ENCODE assay signal across 8 mouse cellular contexts in the genomic region with DNA sequence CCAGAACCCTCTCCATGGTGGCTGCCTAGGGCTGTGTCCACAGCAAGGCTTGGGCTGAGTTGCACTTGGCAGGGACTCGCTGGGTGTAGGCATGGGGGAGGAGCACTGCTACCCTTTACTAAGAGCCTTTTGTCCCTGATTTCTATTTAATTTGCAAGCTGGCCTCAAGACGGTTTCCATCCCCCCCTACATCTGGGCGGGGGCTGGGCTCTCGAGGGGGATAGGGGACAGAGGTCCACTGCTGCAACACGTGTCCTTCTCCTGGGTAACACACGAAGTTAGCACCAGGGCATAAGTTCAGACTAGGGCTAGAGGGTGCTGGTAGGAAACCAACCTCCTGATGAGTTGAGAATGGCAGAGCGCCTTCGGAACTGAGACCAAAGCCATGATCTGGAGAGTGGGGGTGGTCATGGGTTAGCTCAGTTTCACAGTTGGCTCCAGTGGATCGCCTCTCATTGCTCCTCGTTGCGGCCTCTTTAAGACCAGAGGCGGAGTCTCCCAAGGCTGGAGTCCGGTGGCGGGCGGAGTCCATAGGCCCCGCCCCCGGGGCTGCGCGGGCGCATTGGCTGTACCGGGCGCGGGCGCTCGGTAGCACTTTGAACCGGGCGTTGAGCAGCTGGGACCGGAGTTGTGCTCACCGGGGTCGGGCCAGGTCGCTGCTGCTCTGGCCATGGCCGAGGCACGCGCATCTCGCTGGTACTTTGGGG. TPM values are rescaled to one million over a fixed set of nuclear protein-coding genes. Genes with fewer than 3 reads are reported as not detected.
DNase-seq lines count a peak whose midpoint lies in the region; ATAC-seq lines count a peak whose summit lies in the region.

TSS of gene Slc25a10 (plus strand) at position 524 of the 707 bp plus-strand sequence.

- ATAC-seq in hindbrain, embryonic 14.5 days (ENCODE audit: low FRiP score): peak; percentile 86

- H3K4me3 ChIP-seq in hindbrain, embryonic 14.5 days (replicated peaks; ENCODE audit: low read length): peak within 1 kb of the TSS; percentile 77

- peaks cover 59% of the 10 kb centered on the region for H3K36me3 ChIP-seq in hindbrain, embryonic 14.5 days (replicated peaks; ENCODE audit: control insufficient read depth, insufficient read depth)

- no peaks in the 10 kb centered on the region for H3K27me3 ChIP-seq in hindbrain, embryonic 14.5 days (ENCODE audit: control insufficient read depth, insufficient read depth, low read length)

- peak within 1 kb of the TSS; percentile 75 for H3K9ac ChIP-seq in hindbrain, embryonic 14.5 days

- H3K4me2 ChIP-seq in hindbrain, embryonic 14.5 days (replicated peaks): peak within 1 kb of the TSS; percentile 86

- H3K9me3 ChIP-seq in hindbrain, embryonic 14.5 days (ENCODE audit: control insufficient read depth, low read length): no peaks in the 10 kb centered on the region

- WGBS in hindbrain, embryonic 14.5 days: under 1% methylated on average over 35 of the region's 35 CpGs

- H3K4me1 ChIP-seq in hindbrain, embryonic 14.5 days (replicated peaks; ENCODE audit: control insufficient read depth, insufficient read depth, low read length): peaks cover 28% of the 10 kb centered on the region

- H3K27ac ChIP-seq in hindbrain, embryonic 14.5 days: peak within 1 kb of the TSS; percentile 72

- peak; percentile 84 for DNase-seq in WW6 (ENCODE audit: low read depth, low spot score)
- DNase-seq in cerebellum, postnatal 36 days: peak; percentile 82 to 87
- DNase-seq in frontal cortex, postnatal 36 days (ENCODE audit: low spot score in 2 of 2): peak; percentile 81 to 90
- peak; percentile 89 for DNase-seq in hindbrain, embryonic 14.5 days (ENCODE audit: low spot score)
- peak; percentile 72 to 77 for DNase-seq in layer of hippocampus, postnatal 25 days (ENCODE audit: extremely low spot score in 1 of 2, low spot score in 1 of 2)
- peak; percentile 89 for DNase-seq in lung, postnatal 14 days
- DNase-seq in retina, adult 2 months (ENCODE audit: low read depth, low spot score): peak; percentile 65
- peak; percentile 81 for DNase-seq in thymus, postnatal 25 days

RNA-seq across cellular contexts. Expression of gene Slc25a10, which starts in this region (rescaled TPM):
- 28.5 and 29.8 TPM in 2 replicates for polyA plus RNA-seq in hindbrain, embryonic 14.5 days (2014; fragmentation: Nextera tagmentation; extraction: Ambion mirVana)
- total RNA-seq in layer of hippocampus, postnatal 25 days (2021): 10 to 100 TPM; 18.1 to 22.4 TPM

Comparison
In these comparisons a context has a peak if more than half of its experiments do, and no peak if none do; other contexts are left out.
1. Peak in every context shown above with its lines: DNase-seq, ATAC-seq, H3K4me3 ChIP-seq and H3K27ac ChIP-seq.